Mouse (Mus musculus): Measurements from ENCODE around the gene Obp1a.

Gene Obp1a

GRCm38 (mm10) chrX:78091274-78091673 lies at the start of gene Obp1a:
Gene Obp1a (minus strand): TSS chrX:78091374.
- no peak for DNase-seq (ENCODE audit: low spot score in 2 of 2)

GRCm38 (mm10) chrX:78125167-78125566 lies 34.0 kb upstream of the Obp1a start, which contains the start of gene Gm5938:
Gene Gm5938 (plus strand): TSS chrX:78125467.
- DNase-seq (ENCODE audit: low spot score in 2 of 2) = no peak

Measured in right cerebral cortex, adult 2 months (tissue).